Mouse (Mus musculus) thymus, postnatal 36 days (tissue): ENCODE data around the gene Ivns1abp.
A peak's percentile ranks its signal among the peaks of the same experiment; 100 is the strongest.
"Not testable (repeated sequence)": the region's sequence is repeated elsewhere in the genome, so short reads cannot be mapped to it uniquely, and the experiment has no call there.

Experiments used
- DNase-seq, 2 experiments: peaks; one replicate each; pipeline ENCODE4 v3.0.0; 2022; ENCODE audit warnings: mixed read lengths in 2 of 2

Gene Ivns1abp

DNA sequence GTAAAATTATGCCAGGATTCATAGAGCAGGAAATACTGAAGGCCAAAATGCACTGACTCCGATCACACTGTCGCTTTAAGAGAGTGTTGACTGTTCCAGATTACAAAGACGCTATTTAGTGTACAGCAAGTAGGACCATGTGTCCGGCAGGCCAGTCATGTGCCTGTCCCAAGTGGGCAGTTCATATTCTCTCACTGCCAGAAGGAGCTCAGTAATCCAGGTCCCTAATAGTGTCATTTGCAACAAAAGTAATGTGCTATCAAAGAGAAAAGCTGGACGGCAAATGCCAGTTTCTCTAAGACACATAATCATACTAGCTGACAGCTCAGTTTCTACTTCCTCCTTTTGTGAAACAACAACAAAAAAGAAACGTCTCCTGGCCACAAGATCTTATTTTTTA, 1.3 kb upstream of the Ivns1abp start:
- DNase-seq: no peak

GRCm38 (mm10) chr1:151343571-151344282, 550 bp upstream of the Ivns1abp start:
- DNase-seq: peak; percentile 39 to 53

DNA sequence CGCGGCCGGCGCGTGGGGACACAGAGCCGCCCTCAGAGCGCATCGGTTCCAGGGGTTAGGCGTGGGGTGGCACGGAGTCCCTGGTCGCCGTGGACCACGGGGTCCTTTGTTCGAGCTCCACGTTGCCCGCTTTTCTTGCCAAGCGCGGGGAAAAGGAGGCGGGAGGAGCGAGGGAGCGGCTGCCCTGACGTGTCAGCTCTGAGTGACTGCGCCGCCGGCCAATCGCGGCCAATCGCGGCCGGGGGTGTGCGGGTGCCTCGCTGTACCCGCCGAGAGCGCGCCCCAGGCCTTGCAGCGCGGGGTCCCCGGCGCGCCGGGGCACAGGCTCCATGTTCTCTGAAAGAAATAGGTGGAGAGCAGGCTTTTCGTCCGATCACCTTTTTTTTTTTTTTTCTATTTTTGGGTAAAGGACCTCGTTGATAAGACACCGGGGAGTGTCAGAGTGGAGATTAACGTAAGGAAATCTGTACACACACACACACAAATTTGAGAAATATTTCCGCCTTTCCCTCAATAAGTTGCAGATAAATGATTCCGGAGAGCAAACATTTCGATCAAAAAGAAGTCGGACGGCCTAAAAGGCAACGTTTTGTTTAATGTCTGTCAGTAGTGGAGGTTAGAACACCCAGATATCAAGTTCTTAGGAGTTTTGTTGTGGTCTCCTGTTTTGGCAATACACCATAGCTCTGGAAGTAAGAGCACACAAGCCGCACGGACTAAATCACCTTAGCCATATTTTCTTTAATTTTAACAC, 1.0 kb downstream of the Ivns1abp start:
- peak; percentile 96 to 97 for DNase-seq

GRCm38 (mm10) chr1:151345863-151346195, 1.6 kb downstream of the Ivns1abp start:
- no peak for DNase-seq

- no peak for DNase-seq
Observed at GRCm38 (mm10) chr1:151346681-151347127, 2.4 kb downstream of the Ivns1abp start.

DNA sequence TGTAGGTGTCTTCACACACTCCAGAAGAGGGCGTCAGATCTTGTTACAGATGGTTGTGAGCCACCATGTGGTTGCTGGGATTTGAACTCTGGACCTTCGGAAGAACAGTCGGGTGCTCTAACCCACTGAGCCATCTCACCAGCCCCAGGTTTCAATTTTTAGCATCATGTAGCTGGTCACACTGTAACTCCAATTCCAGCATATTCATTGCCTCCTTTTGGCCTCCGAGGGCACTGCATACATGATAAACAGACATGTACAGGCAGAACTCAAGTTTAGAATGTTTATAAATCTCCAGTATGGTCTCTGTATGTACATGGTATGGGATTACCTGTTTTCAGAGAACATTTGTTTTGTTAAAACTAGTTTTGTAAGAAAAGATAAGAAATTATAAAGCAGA, 4.0 kb downstream of the Ivns1abp start:
- not testable (repeated sequence) for DNase-seq

- DNase-seq: peak; percentile 48 to 51
Observed at GRCm38 (mm10) chr1:151352911-151353310, 8.6 kb downstream of the Ivns1abp start.

DNA sequence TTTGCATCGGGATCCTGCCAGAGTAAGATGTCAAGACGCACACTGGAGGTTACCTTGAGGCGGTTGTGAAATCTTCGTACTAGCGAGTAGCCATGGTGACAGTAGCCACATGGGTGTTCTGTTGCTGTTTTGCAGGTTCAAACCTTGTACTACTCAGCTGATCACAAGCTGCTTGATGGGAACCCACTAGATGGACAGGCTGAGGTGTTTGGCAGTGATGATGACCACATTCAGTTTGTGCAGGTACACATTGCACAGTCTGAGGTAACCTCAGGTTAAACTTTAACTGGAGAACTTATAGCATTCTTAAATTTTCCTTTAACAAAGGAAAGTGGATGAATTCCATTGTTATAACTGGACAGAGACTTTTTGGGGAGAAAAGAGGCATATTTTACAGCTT, 11.7 kb downstream of the Ivns1abp start:
- DNase-seq: no peak

- DNase-seq: no peak
Observed at GRCm38 (mm10) chr1:151359374-151359773, 15.1 kb downstream of the Ivns1abp start.

- DNase-seq: no peak
Observed at GRCm38 (mm10) chr1:151366944-151367605, 22.8 kb downstream of the Ivns1abp start.

DNA sequence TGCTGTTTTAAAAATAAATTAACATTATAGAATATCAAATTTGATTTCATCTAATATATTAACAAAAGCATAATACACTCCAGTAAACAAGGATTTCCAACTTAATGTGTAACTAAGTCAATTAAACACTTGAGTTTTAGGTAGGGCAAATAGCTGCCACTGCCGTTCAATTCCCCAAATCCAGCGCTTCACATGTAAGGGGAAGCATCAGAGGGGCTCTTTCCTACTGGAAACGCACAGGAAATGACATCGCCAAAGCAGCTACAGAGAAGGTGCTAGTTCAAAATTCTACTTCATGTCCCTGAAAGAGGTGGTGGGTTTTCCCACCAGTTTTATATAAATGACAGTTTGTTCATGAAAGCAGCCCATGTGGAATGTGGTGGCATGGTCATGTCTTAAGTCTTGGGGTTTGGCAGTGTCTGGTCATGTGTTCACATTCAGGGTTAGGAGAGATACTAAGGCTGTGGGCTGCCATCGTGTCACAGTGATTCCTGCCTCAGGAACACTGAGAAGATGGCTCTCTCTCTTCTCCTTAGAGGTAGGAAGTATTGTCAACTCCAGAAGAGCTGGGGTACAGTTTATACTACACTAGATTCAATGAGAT, 23.5 kb downstream of the Ivns1abp start:
- no peak for DNase-seq

DNA sequence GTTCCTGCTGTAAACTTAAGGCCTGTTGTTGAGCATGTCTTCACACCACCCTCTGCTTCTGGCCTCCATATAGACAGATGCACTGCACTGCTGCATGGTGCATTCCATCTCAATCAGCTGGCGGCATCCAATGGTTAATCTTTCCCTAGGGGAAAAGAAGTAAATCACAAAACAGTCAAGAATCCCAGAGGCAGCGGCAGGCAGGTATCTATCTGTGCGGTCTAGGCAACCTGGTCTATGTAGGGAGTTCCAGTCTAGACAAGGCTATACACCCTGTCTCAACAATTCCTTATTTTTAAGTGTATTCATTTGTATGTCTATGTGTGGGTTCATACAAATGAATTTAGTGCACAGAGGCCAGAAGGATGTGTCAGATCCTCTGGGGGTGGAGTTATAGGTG, 24.2 kb downstream of the Ivns1abp start:
- no peak for DNase-seq

DNA sequence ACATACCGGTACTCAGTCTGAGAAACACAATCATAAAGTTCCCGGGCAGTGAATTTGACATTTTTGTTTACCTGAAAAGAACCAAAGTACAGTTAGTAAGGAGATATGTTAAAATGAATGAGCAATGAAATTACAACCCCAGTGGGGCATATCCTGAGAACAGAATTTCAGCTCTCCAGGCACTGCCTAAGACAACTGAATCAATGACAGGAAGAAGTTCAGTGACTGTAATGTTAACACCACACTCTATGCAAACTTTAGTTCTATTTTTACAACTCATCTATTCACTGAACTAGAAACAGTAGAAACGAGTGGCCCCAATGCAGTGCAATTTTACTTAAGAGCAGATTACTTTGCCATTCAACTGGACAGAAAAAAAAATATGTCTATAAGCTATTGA, 26.3 kb downstream of the Ivns1abp start:
- DNase-seq: no peak

GRCm38 (mm10) chr1:151371543-151371942, 27.3 kb downstream of the Ivns1abp start:
- DNase-seq: no peak

DNA sequence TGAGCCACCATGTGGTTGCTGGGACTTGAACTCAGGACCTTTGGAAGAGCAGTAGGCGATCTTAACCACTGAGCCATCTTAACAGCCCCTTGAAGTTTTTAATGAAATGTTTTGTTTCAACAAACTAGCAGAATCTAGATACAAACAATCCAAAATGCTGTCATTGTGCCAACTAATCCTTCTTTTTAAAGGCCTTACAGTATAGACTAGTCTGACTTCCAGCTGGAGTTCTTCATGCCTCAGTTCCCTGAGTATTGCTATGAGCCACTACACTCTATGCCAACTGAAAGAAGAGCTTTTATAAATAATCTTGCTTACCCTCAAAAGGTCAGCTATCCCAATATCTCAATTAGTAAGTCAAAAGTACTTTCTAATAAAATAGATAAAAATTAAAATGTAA, 28.5 kb downstream of the Ivns1abp start:
- DNase-seq: no peak

DNA sequence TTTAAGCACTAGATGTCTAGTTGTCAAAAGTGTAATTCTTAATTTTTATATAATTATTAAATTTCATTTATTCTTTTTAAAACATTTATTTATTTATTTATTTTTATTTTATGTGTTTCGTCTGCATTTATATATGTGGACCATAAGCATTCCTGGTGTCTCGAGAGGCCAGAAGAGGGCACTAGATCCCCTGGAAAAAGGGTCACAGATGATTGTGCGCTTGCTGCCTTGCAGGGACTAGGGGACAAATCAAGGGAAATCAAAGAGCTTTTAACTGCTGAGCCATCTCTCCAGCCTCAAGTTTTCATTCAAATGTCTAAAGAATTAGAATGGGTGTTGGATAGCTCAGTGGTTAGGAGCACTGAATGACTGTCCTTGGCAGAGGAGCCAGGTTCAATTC, 33.1 kb downstream of the Ivns1abp start:
- peak in 1 of 2 experiments; percentile 7 for DNase-seq

DNA sequence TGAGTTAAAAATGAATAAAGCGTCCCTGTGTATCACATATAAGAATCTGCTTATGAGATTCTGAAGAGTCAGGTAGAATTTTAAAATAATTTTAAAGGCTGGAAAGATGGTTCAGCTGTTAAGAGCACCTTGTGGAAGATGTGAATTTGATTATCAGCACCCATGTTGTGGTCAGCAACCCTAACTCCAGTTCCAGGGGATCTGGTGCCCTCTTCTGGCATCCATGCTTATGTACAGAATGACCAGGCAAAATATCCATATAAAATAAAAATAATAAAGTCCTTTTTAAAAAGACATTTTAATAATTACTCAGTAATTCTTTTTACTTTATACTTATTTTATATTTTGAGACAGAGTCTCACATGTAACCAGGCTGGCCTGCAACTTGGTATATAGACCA, 45.8 kb downstream of the Ivns1abp start:
- DNase-seq: no peak

GRCm38 (mm10) chr1:151409827-151410226, 65.5 kb downstream of the Ivns1abp start:
- no peak for DNase-seq
